Mouse (Mus musculus) heart, embryonic 16.5 days (tissue): Measurements from ENCODE around the gene Ptges2. TPM values are rescaled to one million over a fixed set of nuclear protein-coding genes. Genes with fewer than 3 reads are reported as not detected.
A peak's percentile ranks its signal among the peaks of the same experiment; 100 is the strongest.

Experiments used
- ATAC-seq: fragments of 200-750 bp; cut with Nextera tagmentation; replicated peaks from 2 replicates; pipeline ENCODE4 v1.8.0; 2017; ENCODE audit warnings: moderate number of reproducible peaks; ENCODE audit not compliant: insufficient read depth, low FRiP score; ENCODE audit errors: extremely low read depth
- H3K27ac ChIP-seq: fragments of 300-500 bp; sonication (generic); 2 replicates; pipeline ENCODE4 v1.5.1; 2014; ENCODE audit warnings: mild to moderate bottlenecking, low read length, control low read depth, moderate library complexity
- H3K27me3 ChIP-seq: fragments of 300-500 bp; sonication (generic); 2 replicates; pipeline ENCODE4 v1.6.1; 2014; ENCODE audit warnings: low read length, mixed read lengths; ENCODE audit not compliant: control insufficient read depth, insufficient read depth
- H3K36me3 ChIP-seq: fragments of 300-500 bp; sonication (generic); 2 replicates; pipeline ENCODE4 v1.6.1; 2014; ENCODE audit not compliant: control insufficient read depth, insufficient read depth
- H3K4me1 ChIP-seq: fragments of 300-500 bp; sonication (generic); 2 replicates; pipeline ENCODE4 v1.6.1; 2014; ENCODE audit warnings: low read length, mixed read lengths; ENCODE audit not compliant: control insufficient read depth, insufficient read depth
- H3K4me2 ChIP-seq: fragments of 300-500 bp; sonication (generic); 2 replicates; pipeline ENCODE4 v1.6.1; 2014; ENCODE audit warnings: low read depth, mild to moderate bottlenecking, control low read depth, low read length
- H3K4me3 ChIP-seq: fragments of 300-500 bp; sonication (generic); 2 replicates; pipeline ENCODE4 v1.5.1; 2014; ENCODE audit warnings: mild to moderate bottlenecking, control low read depth, low read length
- H3K9ac ChIP-seq: fragments of 300-500 bp; sonication (generic); 2 replicates; pipeline ENCODE4 v1.6.1; 2014; ENCODE audit warnings: low read length, control low read depth
- H3K9me3 ChIP-seq: fragments of 300-500 bp; sonication (generic); replicated peaks from 2 replicates; pipeline ENCODE4 v1.6.1; 2016; ENCODE audit warnings: low read length; ENCODE audit not compliant: control insufficient read depth
- WGBS: fragments of 180-500 bp; shearing (Covaris S2); extraction: QIAGEN DNeasy Blood & Tissue Kit; methylation state at CpG from one replicate; pipeline ENCODE4 v1.1.7; 2014; 5-methylcytosine and 5-hydroxymethylcytosine counted together
- polyA plus RNA-seq: library from polyadenylated mRNA; unstranded; fragments of >200 nt; fragmentation: Nextera tagmentation; extraction: Ambion mirVana; gene quantifications from 2 replicates; pipeline ENCODE4 v1.2.1, GENCODE M21; 2015

The Ptges2 gene
- polyA plus RNA-seq, 1 experiment from 2014 or later = 44.2 TPM

GRCm38 (mm10) chr2:32438733-32439132 lies 43.0 kb downstream of the Ptges2 start:
- Histone ChIP-seq H3K9me3 (no peaks in the 10 kb centered on the region), H3K27me3 (no peaks in the 10 kb centered on the region), H3K36me3 (no peaks in the 10 kb centered on the region), H3K4me3 (no peak overlapping the region), H3K27ac (no peak overlapping the region), H3K4me1 (peaks cover 13% of the 10 kb centered on the region), H3K9ac (no peak overlapping the region), H3K4me2 (no peak overlapping the region)
- ATAC-seq = no peak
- 86% methylated on average over 3 of the region's 3 CpGs for WGBS

- no peaks in the 10 kb centered on the region for H3K36me3 ChIP-seq
- H3K4me1 ChIP-seq = peaks cover 13% of the 10 kb centered on the region
- ATAC-seq = no peak
- WGBS = 73% methylated on average over 6 of the region's 6 CpGs
- no peak overlapping the region for H3K27ac ChIP-seq
- no peaks in the 10 kb centered on the region for H3K9me3 ChIP-seq
- H3K27me3 ChIP-seq = no peaks in the 10 kb centered on the region
- H3K9ac ChIP-seq = no peak overlapping the region
- H3K4me2 ChIP-seq = no peak overlapping the region
- no peak overlapping the region for H3K4me3 ChIP-seq
Measured at GRCm38 (mm10) chr2:32439177-32439576, 43.5 kb downstream of the Ptges2 start.

GRCm38 (mm10) chr2:32440164-32440563 lies 44.5 kb downstream of the Ptges2 start:
- H3K36me3 ChIP-seq = no peaks in the 10 kb centered on the region
- 0 out of 2 replicates have a peak, but pooled peaks have one; percentile 31 for ATAC-seq

GRCm38 (mm10) chr2:32440632-32441031 lies 44.9 kb downstream of the Ptges2 start:
- Histone ChIP-seq H3K36me3 (no peaks in the 10 kb centered on the region), H3K4me1 (peaks cover 13% of the 10 kb centered on the region), H3K9me3 (no peaks in the 10 kb centered on the region), H3K4me3 (no peak overlapping the region), H3K9ac (no peak overlapping the region), H3K27ac (no peak overlapping the region), H3K4me2 (no peak overlapping the region), H3K27me3 (no peaks in the 10 kb centered on the region)
- no peak for ATAC-seq
- WGBS = 82% methylated on average over 1 of the region's 1 CpGs

More at GRCm38 (mm10) chr2:32440164-32440563, 44.5 kb downstream of the Ptges2 start:
- no peak overlapping the region for H3K4me3 ChIP-seq
- H3K9me3 ChIP-seq = no peaks in the 10 kb centered on the region
- no peak overlapping the region for H3K4me2 ChIP-seq
- H3K27ac ChIP-seq = peak overlapping the region; percentile 4; the same call in 1 of the 2 replicates
- 54% methylated on average over 2 of the region's 2 CpGs for WGBS
- H3K4me1 ChIP-seq = peaks cover 13% of the 10 kb centered on the region
- H3K9ac ChIP-seq = no peak overlapping the region
- no peaks in the 10 kb centered on the region for H3K27me3 ChIP-seq

GRCm38 (mm10) chr2:32441550-32441949 lies 45.9 kb downstream of the Ptges2 start:
- 83% methylated on average over 2 of the region's 2 CpGs for WGBS
- ATAC-seq = no peak
- no peak overlapping the region for H3K27ac ChIP-seq
- no peaks in the 10 kb centered on the region for H3K9me3 ChIP-seq
- H3K27me3 ChIP-seq = no peaks in the 10 kb centered on the region
- no peak overlapping the region for H3K4me2 ChIP-seq
- H3K4me3 ChIP-seq = no peak overlapping the region
- H3K4me1 ChIP-seq = peaks cover 14% of the 10 kb centered on the region
- H3K9ac ChIP-seq = no peak overlapping the region
- no peaks in the 10 kb centered on the region for H3K36me3 ChIP-seq

- H3K27ac ChIP-seq = no peak overlapping the region
- H3K4me1 ChIP-seq = peaks cover 19% of the 10 kb centered on the region
- no peaks in the 10 kb centered on the region for H3K36me3 ChIP-seq
- H3K4me3 ChIP-seq = no peak overlapping the region
- 68% methylated on average over 1 of the region's 1 CpGs for WGBS
- no peaks in the 10 kb centered on the region for H3K9me3 ChIP-seq
- no peak overlapping the region for H3K9ac ChIP-seq
- H3K27me3 ChIP-seq = no peaks in the 10 kb centered on the region
- no peak for ATAC-seq
- no peak overlapping the region for H3K4me2 ChIP-seq
Measured at GRCm38 (mm10) chr2:32445535-32445934, 49.8 kb downstream of the Ptges2 start.

- no peak for ATAC-seq
- H3K4me3 ChIP-seq = peak overlapping the region; percentile 12; the same call in 1 of the 2 replicates
Measured at GRCm38 (mm10) chr2:32447264-32447936, 51.7 kb downstream of the Ptges2 start.

GRCm38 (mm10) chr2:32448480-32448879 lies 52.8 kb downstream of the Ptges2 start:
- no peaks in the 10 kb centered on the region for H3K27me3 ChIP-seq
- peaks cover 30% of the 10 kb centered on the region for H3K4me1 ChIP-seq
- peak overlapping the region; percentile 46; the same call in 1 of the 2 replicates for H3K27ac ChIP-seq
- no peak overlapping the region for H3K9ac ChIP-seq
- WGBS = 85% methylated on average over 1 of the region's 1 CpGs
- H3K36me3 ChIP-seq = no peaks in the 10 kb centered on the region
- no peaks in the 10 kb centered on the region for H3K9me3 ChIP-seq
- H3K4me3 ChIP-seq = no peak overlapping the region
- no peak overlapping the region for H3K4me2 ChIP-seq
- no peak for ATAC-seq

More at GRCm38 (mm10) chr2:32447264-32447936, 51.7 kb downstream of the Ptges2 start:
- Histone ChIP-seq H3K4me1 (peaks cover 20% of the 10 kb centered on the region), H3K9ac (peak overlapping the region; percentile 66), H3K9me3 (no peaks in the 10 kb centered on the region), H3K36me3 (no peaks in the 10 kb centered on the region), H3K27me3 (no peaks in the 10 kb centered on the region), H3K27ac (peak overlapping the region; percentile 95), H3K4me2 (peak overlapping the region; percentile 47)
- 23% methylated on average over 9 of the region's 9 CpGs for WGBS
